Mouse (Mus musculus) embryo, embryonic 11 days (tissue): Measurements from ENCODE around the gene Gck.

Source experiments
- DNase-seq: peaks from one replicate; pipeline ENCODE4 v3.0.0-alpha.2; 2015

Gene Gck

DNA sequence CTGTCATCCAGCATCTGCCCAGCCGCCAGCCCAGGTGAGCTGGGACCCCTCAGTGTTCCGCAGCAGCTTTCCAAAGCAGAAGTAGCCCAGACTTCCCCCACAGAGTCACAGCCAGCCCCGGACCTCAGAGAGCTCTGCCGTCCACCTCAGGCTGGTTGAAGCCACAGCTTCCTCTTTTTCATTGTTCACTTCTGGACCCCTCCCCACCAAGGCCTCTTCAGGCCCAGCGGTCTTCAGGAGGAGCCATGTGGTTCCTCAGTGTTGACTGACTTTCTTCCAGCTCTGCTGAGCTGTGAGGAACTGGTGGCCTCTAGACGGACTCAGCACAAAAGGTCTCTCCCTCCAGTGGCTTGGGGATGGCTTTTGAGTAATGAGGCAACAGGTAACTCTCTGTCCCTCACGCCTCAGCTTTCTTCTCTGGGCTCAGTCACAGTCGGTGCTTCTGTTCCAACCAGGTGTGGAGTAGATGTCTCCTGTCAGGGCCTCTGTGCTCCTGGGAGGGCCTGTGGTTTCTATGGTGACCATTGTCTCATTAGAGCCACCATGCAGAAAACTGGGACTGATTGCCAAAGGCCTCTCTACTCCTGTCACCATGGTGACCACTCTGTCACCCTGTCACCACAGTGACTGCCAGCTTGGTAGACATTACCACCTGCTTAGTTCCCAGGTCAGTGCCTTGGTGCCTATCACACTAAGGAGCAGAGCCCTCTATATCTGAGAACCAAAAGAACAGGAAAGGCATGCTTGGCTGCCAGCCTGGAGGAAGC, at the start of gene Gck:
Gene Gck (minus strand): TSS at position 496 of the 767 bp plus-strand sequence.
- DNase-seq, result no peak

DNA sequence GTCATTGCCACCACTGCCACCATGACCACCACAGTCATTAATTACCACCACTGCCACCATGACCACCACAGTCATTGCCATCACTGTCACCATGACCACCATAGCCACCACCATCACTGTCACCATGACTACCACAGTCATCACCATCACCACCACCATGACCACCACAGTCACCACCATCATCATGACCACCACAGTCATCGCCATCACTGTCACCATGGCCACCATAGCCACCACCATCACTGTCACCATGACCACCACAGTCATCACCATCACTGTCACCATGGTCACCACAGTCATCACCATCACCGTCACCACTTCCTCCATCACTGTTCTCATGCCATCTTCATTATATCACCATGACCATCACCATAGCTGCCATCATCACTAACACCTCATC, 48.6 kb upstream of the Gck start:
- no peak for DNase-seq

DNA sequence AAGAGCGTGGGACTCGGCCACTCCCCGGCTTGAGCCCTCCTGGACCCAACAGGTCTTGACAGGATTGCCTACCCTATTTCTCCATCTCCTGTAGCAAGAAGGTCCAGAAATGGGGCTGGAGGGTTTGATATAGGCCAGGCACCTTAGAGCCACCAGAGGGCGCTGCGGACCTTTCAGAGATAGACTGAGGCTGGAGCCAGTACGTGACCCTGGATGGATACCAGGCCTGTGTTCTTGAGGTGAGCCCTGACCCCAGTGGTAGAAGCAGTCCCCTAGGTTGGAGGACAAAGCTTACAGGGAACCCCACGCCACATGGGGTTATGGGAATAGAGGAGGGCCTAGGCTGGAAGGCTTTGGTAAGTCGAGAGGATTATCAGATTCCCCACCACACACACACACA, 46.1 kb upstream of the Gck start:
- peak; percentile 90 for DNase-seq

GRCm38 (mm10) chr11:5994880-5995279, 45.0 kb upstream of the Gck start:
- DNase-seq, result no peak

GRCm38 (mm10) chr11:5994212-5994611, 44.3 kb upstream of the Gck start:
- DNase-seq, result no peak

DNA sequence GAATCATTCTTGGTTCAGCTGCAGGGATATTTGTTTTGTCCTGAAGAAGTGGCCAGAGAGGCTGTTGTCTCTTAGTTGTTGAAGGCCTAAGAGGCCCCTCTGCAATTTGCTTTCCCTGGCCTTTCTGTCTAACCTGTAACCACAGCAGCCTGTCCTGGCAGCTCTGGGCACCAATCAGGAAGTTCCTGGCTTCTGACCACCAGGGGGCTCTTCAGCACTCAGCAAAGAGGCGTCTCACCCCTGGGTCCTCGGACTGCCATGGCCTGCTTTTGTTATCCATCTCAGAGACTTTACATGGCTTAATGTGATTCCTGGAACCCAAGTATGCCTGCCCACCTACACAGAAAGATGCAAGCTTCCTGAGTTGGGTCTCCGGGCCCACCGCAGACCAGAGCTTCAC, 41.0 kb upstream of the Gck start:
- DNase-seq, result peak; percentile 82

DNA sequence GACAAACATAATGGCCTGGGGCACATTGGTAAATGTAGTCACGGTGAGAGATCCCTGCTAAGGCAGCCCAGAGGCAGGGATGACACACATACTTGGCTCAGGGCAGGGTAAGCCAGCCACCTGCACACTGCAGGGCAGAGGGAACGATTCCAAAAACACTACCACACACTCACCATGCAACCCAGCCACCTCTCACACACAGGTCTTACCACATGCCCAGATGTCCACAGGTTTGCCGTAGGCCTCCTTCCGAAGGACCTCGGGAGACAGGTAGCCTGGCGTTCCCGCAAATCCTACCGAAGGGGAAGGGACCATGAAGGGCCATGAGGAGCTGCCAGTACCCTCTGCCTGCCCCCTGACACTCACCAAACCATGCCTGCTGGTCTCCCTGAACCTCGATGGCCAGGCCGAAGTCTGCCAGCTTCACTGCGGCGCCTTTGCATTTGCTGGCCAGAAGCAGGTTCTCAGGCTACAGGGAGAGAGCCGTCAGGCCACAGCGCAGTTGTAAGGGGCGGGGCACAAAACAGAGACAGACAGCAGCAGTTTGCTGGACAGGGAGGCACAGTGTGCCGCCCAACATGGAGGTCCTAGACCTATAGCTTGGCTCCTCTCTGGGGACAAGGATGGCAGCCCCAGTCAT, 40.2 kb upstream of the Gck start:
- DNase-seq, result no peak

- DNase-seq, result no peak
Observed at GRCm38 (mm10) chr11:5988126-5988525, 38.2 kb upstream of the Gck start.

GRCm38 (mm10) chr11:5983629-5984028, 33.7 kb upstream of the Gck start:
- no peak for DNase-seq

- DNase-seq, result no peak
Observed at GRCm38 (mm10) chr11:5981323-5981722, 31.4 kb upstream of the Gck start.

DNA sequence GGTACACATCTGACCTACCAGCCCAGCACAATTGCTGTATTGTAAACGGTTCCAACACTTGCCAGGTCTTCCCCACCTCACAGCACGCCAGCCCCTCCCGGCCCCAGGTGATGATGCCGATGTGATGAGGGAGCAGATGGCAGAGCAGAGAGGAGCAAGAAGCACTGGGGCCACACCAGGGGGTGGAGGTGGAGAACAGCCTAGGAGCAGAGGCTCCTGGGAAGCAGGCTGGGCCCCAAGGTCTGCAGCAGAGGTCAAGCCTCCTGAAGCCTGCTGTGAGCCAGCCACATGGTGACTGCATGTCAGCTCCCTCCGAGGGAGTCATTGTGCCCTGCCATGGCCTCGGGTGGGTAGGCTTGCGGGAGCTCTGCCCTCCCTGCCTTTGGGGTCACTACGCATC, 30.7 kb upstream of the Gck start:
- DNase-seq, result no peak

GRCm38 (mm10) chr11:5980108-5980507, 30.2 kb upstream of the Gck start:
- no peak for DNase-seq

GRCm38 (mm10) chr11:5979088-5979487, 29.2 kb upstream of the Gck start:
- DNase-seq, result no peak

DNA sequence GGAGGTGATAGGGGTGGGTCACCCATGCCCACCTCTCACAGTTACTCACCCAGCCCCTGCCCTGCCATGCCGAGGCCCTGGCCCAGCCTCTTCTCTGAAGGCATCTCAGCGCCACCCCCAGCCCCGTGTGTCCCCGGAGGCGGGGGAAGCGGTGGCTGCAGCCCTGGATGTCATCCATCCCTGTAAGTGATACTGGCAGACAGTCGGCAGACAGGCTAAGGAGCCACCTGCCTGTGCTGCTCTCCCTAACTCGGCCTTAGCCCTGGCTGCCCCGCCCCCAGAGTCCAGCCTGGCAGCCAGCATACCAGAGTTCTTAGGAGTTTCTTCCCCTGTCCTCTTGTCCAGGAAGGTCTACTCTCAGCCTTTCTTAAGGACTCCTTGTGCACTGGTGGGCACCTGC, 26.2 kb upstream of the Gck start:
- no peak for DNase-seq

- no peak for DNase-seq
Observed at GRCm38 (mm10) chr11:5975068-5975467, 25.2 kb upstream of the Gck start.

DNA sequence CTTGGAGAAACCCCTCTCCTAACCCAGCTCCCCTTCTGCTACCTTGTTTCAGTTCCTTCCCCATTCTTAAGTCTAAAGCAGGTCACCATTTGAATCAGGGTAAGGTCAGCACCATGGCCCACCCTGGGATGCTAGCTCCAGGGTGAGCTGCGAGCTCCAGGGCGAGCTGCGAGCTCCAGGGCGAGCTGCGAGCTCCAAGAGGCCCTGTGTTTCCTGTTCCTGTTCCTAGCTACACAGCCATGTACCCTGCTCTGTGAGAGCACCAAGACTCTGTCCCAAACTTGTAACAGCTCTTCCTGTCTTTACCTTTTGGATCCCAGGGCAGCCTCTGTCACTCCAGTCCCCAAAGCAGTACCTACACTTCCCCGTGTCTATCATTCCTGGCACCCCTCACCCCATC, 24.2 kb upstream of the Gck start:
- DNase-seq, result no peak

DNA sequence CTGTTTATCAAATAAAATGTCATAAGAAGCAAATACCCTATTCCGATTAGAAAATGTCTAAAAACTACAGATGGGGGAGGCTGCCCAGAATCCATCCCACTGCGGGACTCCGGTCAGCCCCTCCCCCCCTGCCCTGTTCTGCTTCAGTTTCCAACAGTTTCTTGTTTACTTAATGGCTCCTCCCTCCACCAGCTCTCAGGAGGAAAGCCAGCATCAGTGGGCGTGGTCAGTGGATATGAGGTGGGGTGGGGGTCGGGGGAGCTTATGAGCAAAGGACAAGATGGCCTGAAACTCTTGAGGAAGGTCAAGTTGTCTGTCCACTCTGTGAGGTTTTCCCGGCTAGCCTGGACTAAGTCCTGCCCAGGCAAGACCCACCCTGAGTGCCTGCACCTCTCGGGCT, 23.3 kb upstream of the Gck start:
- peak; percentile 53 for DNase-seq

DNA sequence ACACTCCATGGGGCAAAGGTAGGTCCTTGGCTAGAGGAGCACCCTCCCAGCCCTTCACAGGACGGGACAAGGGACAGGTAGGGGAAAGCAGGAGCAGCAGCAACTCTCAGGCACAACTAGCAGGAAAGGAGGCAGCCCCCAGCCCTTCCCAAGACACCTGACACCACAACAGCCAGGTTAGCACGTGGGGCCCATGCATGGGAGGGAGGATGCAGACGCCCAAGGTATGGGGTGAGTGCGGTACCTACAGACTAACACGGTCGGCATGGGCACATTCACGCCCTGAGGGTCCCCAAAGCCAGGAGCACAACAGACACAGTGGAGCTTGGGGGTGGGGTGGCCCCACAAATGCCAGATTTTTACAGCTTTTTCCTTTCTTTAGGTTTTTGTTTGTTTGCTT, 21.3 kb upstream of the Gck start:
- DNase-seq, result no peak

- no peak for DNase-seq
Observed at GRCm38 (mm10) chr11:5968223-5968622, 18.3 kb upstream of the Gck start.

DNA sequence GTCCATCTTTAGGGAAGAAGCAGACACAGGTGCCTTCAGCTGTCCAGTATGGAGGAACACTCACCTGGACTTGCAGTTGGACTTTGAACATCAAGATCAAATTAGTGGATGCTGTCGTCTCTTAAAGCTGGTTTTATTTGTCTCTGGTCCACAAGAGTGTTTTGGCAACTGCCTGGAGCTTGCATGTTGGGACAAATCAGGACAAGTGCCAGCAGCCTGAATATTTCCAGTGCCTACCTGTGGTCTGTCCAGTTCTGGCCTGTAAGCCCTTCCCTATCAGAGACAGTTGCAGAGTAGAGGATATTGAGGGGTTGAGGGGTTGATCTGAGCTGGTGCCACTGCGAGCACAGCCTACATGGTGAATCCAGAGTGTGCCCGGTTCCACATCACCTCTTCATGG, 16.9 kb upstream of the Gck start:
- DNase-seq, result no peak

- DNase-seq, result no peak
Observed at GRCm38 (mm10) chr11:5965865-5966264, 16.0 kb upstream of the Gck start.

DNA sequence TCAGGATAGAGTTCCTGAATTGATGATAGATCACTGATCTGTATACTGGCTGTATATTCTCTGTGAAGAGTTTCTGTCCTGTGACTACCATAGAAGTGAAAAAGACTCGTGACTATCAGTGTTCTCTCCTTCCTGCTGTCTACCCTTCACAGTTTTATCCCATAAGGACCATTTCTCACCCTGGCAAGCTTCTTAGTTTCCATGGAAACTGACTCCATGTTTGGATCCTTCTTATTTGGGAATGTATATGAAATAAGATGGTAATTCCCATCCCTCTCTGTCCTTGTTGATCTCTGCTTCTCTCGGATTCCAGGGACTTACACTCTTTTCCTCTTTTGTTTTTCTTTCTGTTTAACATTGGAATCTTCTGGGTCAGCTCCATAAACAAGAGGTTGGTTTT, 10.2 kb upstream of the Gck start:
- DNase-seq, result no peak

- peak; percentile 100 for DNase-seq
Observed at GRCm38 (mm10) chr11:5955546-5956276, 5.8 kb upstream of the Gck start, which contains the start of gene Ykt6. TSS of gene Ykt6 (plus strand) at chr11:5955693.

DNA sequence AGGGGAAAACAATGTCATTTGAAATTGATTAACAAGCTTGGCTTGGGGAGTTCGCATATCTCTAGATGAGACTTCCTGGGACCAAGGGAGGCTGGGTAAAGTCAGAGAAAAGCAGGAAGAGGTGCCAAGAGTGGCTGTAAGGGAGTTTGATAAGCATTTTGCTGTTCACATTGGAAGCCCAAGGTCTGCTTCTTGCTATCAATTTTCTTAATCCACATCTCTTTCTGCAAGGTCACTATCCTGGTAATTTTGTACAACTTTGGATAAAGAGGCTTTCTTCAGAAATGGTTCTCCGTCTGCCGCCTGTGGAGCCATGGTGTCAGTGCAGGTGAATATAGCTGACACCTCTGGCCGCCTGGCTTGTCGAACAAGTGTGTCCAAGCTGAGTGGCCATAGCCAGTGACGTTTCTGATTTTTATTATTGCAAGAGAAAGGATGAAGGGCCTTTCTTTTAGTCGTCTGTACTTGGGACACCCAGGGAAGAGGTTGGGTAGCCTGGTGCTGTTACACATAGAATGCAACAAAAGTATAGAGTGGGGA, 5.2 kb upstream of the Gck start:
- DNase-seq, result peak; percentile 70
